Mouse (Mus musculus) megakaryocyte, embryonic 14.5 days (primary cell): ENCODE data around the gene Slc16a9. TPM values are rescaled to one million over a fixed set of nuclear protein-coding genes. Genes with fewer than 3 reads are reported as not detected.

Source experiments
- H3K27me3 ChIP-seq: replicated peaks from 2 replicates; pipeline ENCODE3; 2012; ENCODE audit warnings: inconsistent platforms
- H3K36me3 ChIP-seq: replicated peaks from 2 replicates; pipeline ENCODE3; 2012; ENCODE audit warnings: low read length, inconsistent platforms, mixed read lengths
- H3K4me1 ChIP-seq: 2 replicates; pipeline ENCODE4 v1.6.1; 2012; ENCODE audit warnings: inconsistent platforms
- H3K4me3 ChIP-seq: replicated peaks from 2 replicates; pipeline ENCODE3; 2012; ENCODE audit warnings: moderate library complexity, mild to moderate bottlenecking, inconsistent platforms
- H3K9me3 ChIP-seq: 2 replicates; pipeline ENCODE4 v1.6.1; 2012; ENCODE audit warnings: inconsistent platforms
- FLI1 ChIP-seq: IDR thresholded peaks from 2 replicates; pipeline ENCODE4 v1.6.1; 2012; ENCODE audit warnings: low read length, inconsistent platforms, mixed read lengths
- GATA1 ChIP-seq: IDR thresholded peaks from 3 replicates; pipeline ENCODE4 v1.6.1; 2012; ENCODE audit warnings: mixed read lengths, low read length, inconsistent platforms, borderline replicate concordance
- polyA plus RNA-seq: library from polyadenylated mRNA; stranded (reverse); fragments of >175 nt; gene quantifications from 2 replicates; pipeline ENCODE4 v1.2.3, GENCODE M21; 2012; ENCODE audit warnings: low replicate concordance; ENCODE audit not compliant: insufficient read depth

Gene Slc16a9
- polyA plus RNA-seq, 1 experiment, result not detected

- TF ChIP-seq GATA1 (no peak), FLI1 (no peak)
- no peaks in the 10 kb centered on the region; the same call in 1 of the 2 replicates for H3K4me1 ChIP-seq
- no peak overlapping the region for H3K4me3 ChIP-seq
- no peaks in the 10 kb centered on the region for H3K36me3 ChIP-seq
- H3K27me3 ChIP-seq, result no peaks in the 10 kb centered on the region
- peaks cover 7% of the 10 kb centered on the region; the same call in 1 of the 2 replicates for H3K9me3 ChIP-seq
Measured at GRCm38 (mm10) chr10:70316856-70317255, 72.0 kb downstream of the Slc16a9 start.

DNA sequence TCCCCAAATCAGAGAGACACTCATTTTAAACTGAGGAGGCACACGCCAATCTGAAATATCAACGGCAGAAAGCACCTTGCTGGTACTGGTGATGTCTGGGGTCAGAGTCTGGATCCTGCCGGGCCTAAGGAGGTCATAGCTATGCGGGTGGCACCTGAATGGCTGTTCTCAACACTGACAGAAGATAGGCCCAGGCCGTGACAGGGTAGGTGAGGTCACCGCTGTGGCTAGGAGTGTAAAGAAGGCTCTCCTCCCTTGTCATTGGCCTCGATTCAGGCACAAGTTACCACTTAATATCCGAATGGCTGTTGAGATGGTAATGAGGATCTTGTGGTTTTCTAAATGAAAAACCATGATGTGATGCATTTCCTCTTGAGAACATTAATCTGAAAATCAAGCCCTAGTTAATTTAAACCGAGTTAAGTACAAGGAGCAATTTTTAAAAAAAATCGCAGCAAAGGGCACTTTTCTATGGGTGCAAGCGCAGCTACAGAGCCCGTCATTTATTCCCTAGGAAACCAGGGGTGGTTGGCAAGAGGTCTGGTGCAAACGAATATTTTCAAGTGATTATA is 72.6 kb downstream of the Slc16a9 start:
- Histone ChIP-seq H3K4me1 (no peaks in the 10 kb centered on the region), H3K27me3 (no peaks in the 10 kb centered on the region), H3K4me3 (no peak overlapping the region), H3K36me3 (no peaks in the 10 kb centered on the region), H3K9me3 (peaks cover under 1% of the 10 kb centered on the region; the same call in 1 of the 2 replicates)
- no peak for TF ChIP-seq GATA1
- TF ChIP-seq FLI1, result no peak

DNA sequence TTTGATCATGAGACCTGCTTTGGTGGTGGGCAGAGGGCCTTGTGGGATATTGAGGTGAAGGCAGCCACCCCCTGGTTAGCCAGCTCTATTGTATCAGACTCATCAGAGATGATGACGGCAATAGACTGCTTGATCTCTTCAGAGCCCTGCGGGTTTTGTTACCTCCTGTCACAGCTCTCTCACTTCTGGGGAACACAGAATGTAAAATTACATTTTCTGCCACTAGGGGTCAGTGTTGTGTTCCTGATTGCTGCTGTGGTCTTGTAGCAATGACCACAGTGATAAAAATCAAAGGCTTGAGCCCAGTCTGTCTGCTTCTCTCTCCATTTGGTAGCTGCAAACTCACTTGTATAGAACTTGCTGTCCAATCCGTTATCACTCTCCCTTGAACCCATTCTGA is 73.7 kb downstream of the Slc16a9 start:
- Histone ChIP-seq H3K36me3 (no peaks in the 10 kb centered on the region), H3K9me3 (no peaks in the 10 kb centered on the region)
- TF ChIP-seq FLI1 (no peak), GATA1 (no peak)

GRCm38 (mm10) chr10:70325518-70325917 is 80.6 kb downstream of the Slc16a9 start:
- Histone ChIP-seq H3K9me3 (peaks cover 21% of the 10 kb centered on the region), H3K4me1 (no peaks in the 10 kb centered on the region), H3K4me3 (no peak overlapping the region), H3K27me3 (no peaks in the 10 kb centered on the region), H3K36me3 (no peaks in the 10 kb centered on the region)
- no peak for TF ChIP-seq GATA1
- TF ChIP-seq FLI1, result no peak

More for the DNA sequence above, 73.7 kb downstream of the Slc16a9 start:
- Histone ChIP-seq H3K4me3 (no peak overlapping the region), H3K4me1 (no peaks in the 10 kb centered on the region), H3K27me3 (no peaks in the 10 kb centered on the region)

GRCm38 (mm10) chr10:70327331-70327730 is 82.4 kb downstream of the Slc16a9 start:
- Histone ChIP-seq H3K36me3 (no peaks in the 10 kb centered on the region), H3K4me1 (no peaks in the 10 kb centered on the region), H3K4me3 (no peak overlapping the region), H3K9me3 (peaks cover 30% of the 10 kb centered on the region), H3K27me3 (no peaks in the 10 kb centered on the region)
- TF ChIP-seq FLI1 (no peak), GATA1 (no peak)

GRCm38 (mm10) chr10:70328139-70328538 is 83.2 kb downstream of the Slc16a9 start:
- Histone ChIP-seq H3K9me3 (peaks cover 30% of the 10 kb centered on the region), H3K4me3 (no peak overlapping the region), H3K36me3 (no peaks in the 10 kb centered on the region), H3K27me3 (no peaks in the 10 kb centered on the region), H3K4me1 (no peaks in the 10 kb centered on the region)
- TF ChIP-seq FLI1, result no peak
- TF ChIP-seq GATA1, result no peak

Other genes starting within 250 kb of the Slc16a9 start
- 12.2 and 12.4 TPM in 2 replicates for gene Ccdc6, start 148.0 kb upstream of the Slc16a9 start, polyA plus RNA-seq
- not detected in 2 replicates for gene Mrln, start 40.4 kb upstream of the Slc16a9 start, polyA plus RNA-seq
- not detected in 2 replicates for gene Fam13c, start 195.4 kb downstream of the Slc16a9 start, polyA plus RNA-seq